Mouse (Mus musculus) kidney, adult 2 months (tissue): ENCODE data around the gene Pde1a. TPM values are rescaled to one million over a fixed set of nuclear protein-coding genes. Genes with fewer than 3 reads are reported as not detected.

Source experiments
- DNase-seq: peaks from one replicate; pipeline ENCODE4 v3.0.0; 2021
- H3K27ac ChIP-seq: fragments of 200-500 bp; 2 replicates; pipeline ENCODE4 v1.5.1; 2012; ENCODE audit warnings: low read depth, low read length, control low read depth, inconsistent platforms; ENCODE audit not compliant: insufficient read depth
- H3K27me3 ChIP-seq: fragments of 200-500 bp; replicated peaks from 2 replicates; pipeline ENCODE4 v1.6.1; 2012; ENCODE audit warnings: mild to moderate bottlenecking, moderate library complexity, low read length, inconsistent platforms; ENCODE audit not compliant: control insufficient read depth, insufficient read depth
- H3K36me3 ChIP-seq: fragments of 200-500 bp; 2 replicates; pipeline ENCODE4 v1.6.1; 2012; ENCODE audit warnings: mild to moderate bottlenecking, moderate library complexity, low read length, inconsistent platforms; ENCODE audit not compliant: control insufficient read depth, insufficient read depth
- H3K4me1 ChIP-seq: fragments of 200-500 bp; 2 replicates; pipeline ENCODE4 v1.6.1; 2011; ENCODE audit warnings: low read length; ENCODE audit not compliant: control insufficient read depth, insufficient read depth
- H3K4me3 ChIP-seq: fragments of 200-500 bp; 2 replicates; pipeline ENCODE4 v1.5.1; 2011; ENCODE audit warnings: mild to moderate bottlenecking, low read depth, low read length, control low read depth; ENCODE audit not compliant: insufficient read depth
- CTCF ChIP-seq: fragments of 200-500 bp; conservative IDR thresholded peaks from 2 replicates; pipeline ENCODE4 v1.5.1; 2011; ENCODE audit warnings: low read depth, mild to moderate bottlenecking, control low read depth, low read length, moderate library complexity, mixed read lengths; ENCODE audit not compliant: insufficient read depth, insufficient read length
- POLR2A ChIP-seq: fragments of 200-500 bp; IDR thresholded peaks from one replicate; pipeline ENCODE4 v1.6.1; 2011; ENCODE audit warnings: low read depth, low read length, control low read depth
- WGBS: fragments of 180-500 bp; shearing (Covaris S2); methylation state at CpG from one replicate; pipeline ENCODE4 v1.1.7; 2018; 5-methylcytosine and 5-hydroxymethylcytosine counted together
- polyA plus RNA-seq: library from polyadenylated mRNA; depleted of rRNA; stranded (reverse); fragments of >200 nt; gene quantifications from 2 replicates; pipeline ENCODE4 v1.2.3, GENCODE M21; 2012; rRNA removed

Gene Pde1a
- 61.5 and 67.3 TPM in 2 replicates for polyA plus RNA-seq

DNA sequence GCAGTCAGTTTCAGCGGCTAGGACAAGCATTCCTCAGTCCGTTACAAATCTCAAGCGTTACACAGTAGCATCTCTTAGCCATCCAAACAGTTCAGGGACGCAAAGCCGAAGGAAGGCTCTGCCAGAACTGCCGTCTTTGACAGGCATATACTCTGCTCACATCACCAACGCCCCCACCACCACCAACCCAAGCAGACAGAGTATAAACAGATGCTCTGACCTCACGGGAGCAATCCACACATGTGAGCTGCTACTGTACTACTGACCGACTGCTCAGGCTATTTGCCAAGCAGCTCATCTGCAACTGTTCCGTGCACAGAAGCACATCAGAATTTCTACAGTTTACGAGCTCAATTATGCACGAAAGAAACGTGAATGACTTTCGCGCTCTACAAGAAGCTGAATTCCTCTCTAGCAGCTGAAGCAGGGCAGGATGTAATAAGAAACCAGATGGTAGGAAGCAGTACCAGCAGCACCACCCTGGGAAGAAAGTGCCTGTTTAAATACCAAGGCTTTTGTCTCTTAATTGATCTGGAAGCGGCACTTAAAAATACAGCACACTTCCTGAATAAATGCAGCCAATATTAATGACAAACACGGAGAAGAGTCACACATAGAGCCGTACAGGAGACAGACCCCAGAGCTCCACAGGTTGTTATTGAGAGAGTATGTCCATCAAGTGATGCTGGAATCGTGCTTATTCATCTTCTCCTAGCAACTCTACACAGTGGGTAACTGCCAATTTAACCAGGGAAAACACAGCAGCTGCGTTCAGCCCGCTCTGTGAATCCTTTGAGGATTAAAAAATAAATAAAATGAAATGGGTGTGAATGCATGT lies at the start of gene Pde1a:
Gene Pde1a (minus strand): TSS at position 598 of the 838 bp plus-strand sequence.
- DNase-seq: peak; percentile 3
- TF ChIP-seq POLR2A (no peak), CTCF (no peak)
- WGBS: 14% methylated on average over 21 of the region's 21 CpGs

DNA sequence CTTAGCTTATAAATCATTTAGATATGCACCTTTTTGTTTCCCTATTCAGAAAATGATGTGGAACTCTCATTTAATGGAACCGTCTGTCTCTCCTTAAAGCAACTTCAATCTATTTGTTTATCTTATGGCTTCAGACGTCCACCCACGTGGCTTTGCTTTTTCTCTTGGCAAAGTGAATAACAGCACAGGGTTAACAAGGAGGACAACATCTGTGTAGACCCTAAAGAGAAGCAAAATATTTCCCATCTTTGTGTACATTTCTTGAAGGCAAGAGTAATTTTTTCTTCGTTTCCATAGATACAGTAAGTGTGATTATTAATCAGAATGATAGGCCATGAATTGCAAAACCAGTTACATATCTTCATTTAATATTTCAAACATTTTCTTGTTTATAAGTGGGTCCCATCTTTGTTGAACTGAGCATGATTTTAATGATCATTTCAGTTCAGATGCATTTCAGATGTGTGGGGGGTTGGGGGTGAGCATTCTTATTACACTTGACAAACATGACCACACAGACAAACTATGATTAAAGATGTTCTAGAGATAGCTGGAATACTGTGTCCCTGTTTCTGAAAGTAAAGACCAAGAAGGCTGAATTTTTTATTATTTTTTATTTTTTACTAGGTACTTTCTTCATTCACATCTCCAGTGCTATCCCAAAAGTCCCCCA lies 49.5 kb upstream of the Pde1a start:
- H3K36me3 ChIP-seq: no peaks in the 10 kb centered on the region
- no peaks in the 10 kb centered on the region for H3K4me1 ChIP-seq
- H3K27me3 ChIP-seq: no peaks in the 10 kb centered on the region; the same call in 1 of the 2 replicates
- 64% methylated on average over 4 of the region's 4 CpGs for WGBS
- no peak for TF ChIP-seq CTCF
- no peak for TF ChIP-seq POLR2A
- H3K4me3 ChIP-seq: no peak overlapping the region
- H3K27ac ChIP-seq: no peak overlapping the region
- DNase-seq: no peak

More for the DNA sequence above, at the start of gene Pde1a:
- Histone ChIP-seq H3K36me3 (no peaks in the 10 kb centered on the region), H3K4me1 (peaks cover 6% of the 10 kb centered on the region; the same call in 1 of the 2 replicates), H3K27me3 (no peaks in the 10 kb centered on the region; the same call in 1 of the 2 replicates), H3K4me3 (peak within 1 kb of the TSS; percentile 51), H3K27ac (no peak within 1 kb of the TSS)

DNA sequence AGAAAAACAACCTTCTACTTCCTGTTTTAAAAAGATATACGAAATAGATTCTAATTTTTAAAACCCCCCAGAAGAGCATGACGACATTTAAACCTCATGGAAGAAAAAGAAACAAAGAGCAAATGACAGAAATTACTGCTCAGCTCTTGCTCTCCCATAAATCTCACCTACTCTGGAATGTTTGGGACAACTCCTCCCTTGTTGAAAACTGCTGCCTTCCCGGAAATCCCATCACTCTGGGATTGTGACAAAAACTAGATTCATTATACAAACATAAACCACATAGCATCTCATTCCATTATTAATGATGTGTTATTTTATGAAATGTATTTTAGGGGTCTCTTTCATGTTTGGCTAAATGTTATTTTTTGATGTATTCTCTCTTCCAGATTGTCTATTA lies 48.9 kb upstream of the Pde1a start:
- Histone ChIP-seq H3K27me3 (no peaks in the 10 kb centered on the region; the same call in 1 of the 2 replicates), H3K27ac (no peak overlapping the region), H3K4me3 (no peak overlapping the region), H3K36me3 (no peaks in the 10 kb centered on the region), H3K4me1 (no peaks in the 10 kb centered on the region)
- no peak for TF ChIP-seq POLR2A
- no peak for TF ChIP-seq CTCF
- 21% methylated on average over 3 of the region's 3 CpGs for WGBS
- DNase-seq: no peak

GRCm38 (mm10) chr2:80168103-80168502 lies 38.8 kb upstream of the Pde1a start:
- no peak for DNase-seq
- no peak for TF ChIP-seq POLR2A
- no peak for TF ChIP-seq CTCF
- H3K27me3 ChIP-seq: no peaks in the 10 kb centered on the region
- no peak overlapping the region for H3K27ac ChIP-seq
- no peak overlapping the region for H3K4me3 ChIP-seq
- 88% methylated on average over 1 of the region's 1 CpGs for WGBS
- H3K36me3 ChIP-seq: no peaks in the 10 kb centered on the region
- no peaks in the 10 kb centered on the region for H3K4me1 ChIP-seq

DNA sequence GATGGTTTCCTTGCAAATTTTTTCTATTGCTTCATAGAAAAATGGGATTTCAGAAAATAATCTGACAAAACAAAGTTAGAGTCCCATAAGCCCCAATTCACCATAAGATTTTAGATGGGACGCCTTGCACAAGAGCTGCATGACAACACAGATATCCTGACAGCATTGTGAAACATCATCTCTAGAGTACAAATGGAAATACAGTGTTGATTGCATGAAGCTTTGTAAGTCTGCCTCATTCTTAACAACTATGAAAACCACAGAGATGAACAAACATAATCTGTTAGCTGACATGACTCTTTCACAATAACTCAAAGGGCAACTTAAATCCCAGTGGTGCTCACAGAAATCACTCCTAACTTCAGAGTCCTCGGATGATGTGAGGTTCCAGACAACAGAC lies 29.5 kb upstream of the Pde1a start:
- 86% methylated on average over 2 of the region's 2 CpGs for WGBS
- Histone ChIP-seq H3K27me3 (no peaks in the 10 kb centered on the region), H3K4me1 (no peaks in the 10 kb centered on the region), H3K36me3 (no peaks in the 10 kb centered on the region), H3K27ac (no peak overlapping the region), H3K4me3 (no peak overlapping the region)
- TF ChIP-seq POLR2A: no peak
- no peak for TF ChIP-seq CTCF
- DNase-seq: no peak

DNA sequence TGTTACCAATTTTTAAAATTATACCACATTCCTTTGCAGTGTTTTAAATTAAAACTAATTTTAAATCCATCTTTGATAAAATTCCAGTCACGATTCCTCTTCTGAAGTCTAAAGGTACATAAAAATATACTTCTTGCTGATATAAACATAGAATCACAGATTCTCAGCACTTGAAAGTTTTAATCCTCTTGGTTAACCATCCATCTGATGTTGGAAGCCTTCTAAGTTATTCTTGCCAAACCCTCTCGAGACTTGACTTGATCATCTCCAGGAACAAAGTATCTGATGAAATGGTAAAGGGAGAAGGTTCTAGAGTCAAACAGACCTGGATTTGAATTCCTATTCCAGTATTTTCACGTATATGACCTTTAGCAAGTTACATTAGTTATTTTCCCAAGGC lies 28.9 kb upstream of the Pde1a start:
- H3K4me3 ChIP-seq: no peak overlapping the region
- no peaks in the 10 kb centered on the region for H3K36me3 ChIP-seq
- no peaks in the 10 kb centered on the region for H3K27me3 ChIP-seq
- no peaks in the 10 kb centered on the region for H3K4me1 ChIP-seq
- DNase-seq: no peak
- 84% methylated on average over 3 of the region's 3 CpGs for WGBS
- H3K27ac ChIP-seq: no peak overlapping the region
- no peak for TF ChIP-seq CTCF
- TF ChIP-seq POLR2A: no peak

GRCm38 (mm10) chr2:80150019-80150418 lies 20.8 kb upstream of the Pde1a start:
- TF ChIP-seq POLR2A (no peak), CTCF (no peak)
- Histone ChIP-seq H3K36me3 (no peaks in the 10 kb centered on the region), H3K4me3 (no peak overlapping the region), H3K27me3 (no peaks in the 10 kb centered on the region), H3K27ac (no peak overlapping the region), H3K4me1 (no peaks in the 10 kb centered on the region)
- WGBS: 75% methylated on average over 6 of the region's 6 CpGs
- no peak for DNase-seq
